Mouse (Mus musculus) Patski (cell line): Measurements from ENCODE around the gene Zfp275. TPM values are rescaled to one million over a fixed set of nuclear protein-coding genes. Genes with fewer than 3 reads are reported as not detected.
"Not testable (repeated sequence)": the region's sequence is repeated elsewhere in the genome, so short reads cannot be mapped to it uniquely, and the experiment has no call there.

ENCODE experiments used
- ATAC-seq: fragments of 100-300 bp; one replicate; pipeline ENCODE4 v1.8.0; 2021
- CTCF ChIA-PET: fragments of 350-600 bp; sonication (Branson Sonifier 250); formaldehyde crosslinking; loops from one replicate; lab custom pipeline; 2022; ENCODE audit warnings: inconsistent platforms; lab: Charles Lee
- POLR2A ChIA-PET: fragments of 350-600 bp; sonication (Branson Sonifier 250); formaldehyde crosslinking; loops from one replicate; lab custom pipeline; 2022; ENCODE audit warnings: antibody characterized with exemption, inconsistent platforms; lab: Charles Lee
- DNase-seq: peaks from one replicate; pipeline ENCODE4 v3.0.0-alpha.2; 2011; ENCODE audit warnings: low read depth, low spot score
- H3K27me3 ChIP-seq: fragments of 371-371 bp; one replicate; pipeline ENCODE4 v1.5.1; 2021
- CTCF ChIP-seq: fragments of 100-300 bp; IDR thresholded peaks from one replicate; pipeline ENCODE4 v1.5.1; 2021
- in situ Hi-C: fragments of 300-500 bp; cut with MboI; formaldehyde crosslinking; loops from 3 replicates; pipeline ENCODE4 v1.11.1; 2018; ENCODE audit warnings: low pct_unique_long_range_greater_than_20kb, mixed read lengths
- polyA plus RNA-seq: library from polyadenylated mRNA; unstranded; gene quantifications from one replicate; pipeline ENCODE4 v1.2.3, GENCODE M21; 2021

Gene Zfp275
- polyA plus RNA-seq, 1 experiment from 2014 or later = 12.3 TPM

GRCm38 (mm10) chrX:73343802-73344201 lies 1.4 kb downstream of the Zfp275 start:
- no peak for TF ChIP-seq CTCF
- ATAC-seq (no peak), DNase-seq (no peak)
- peaks cover 44% of the 10 kb centered on the region for H3K27me3 ChIP-seq
- POLR2A ChIA-PET = no interaction called here
- in situ Hi-C loops = no loop called here
- CTCF ChIA-PET = no interaction called here

- H3K27me3 ChIP-seq = peaks cover 45% of the 10 kb centered on the region
- ATAC-seq (no peak), DNase-seq (no peak)
- ChIA-PET CTCF (no interaction called here), POLR2A (interaction anchor here (0.6 kb wide), 1 partner anchor 1378 kb away, joined by 4 read pairs; no protein-coding TSS in a partner anchor)
- in situ Hi-C loops = no loop called here
- no peak for TF ChIP-seq CTCF
Observed at GRCm38 (mm10) chrX:73344346-73344745, 1.9 kb downstream of the Zfp275 start.

DNA sequence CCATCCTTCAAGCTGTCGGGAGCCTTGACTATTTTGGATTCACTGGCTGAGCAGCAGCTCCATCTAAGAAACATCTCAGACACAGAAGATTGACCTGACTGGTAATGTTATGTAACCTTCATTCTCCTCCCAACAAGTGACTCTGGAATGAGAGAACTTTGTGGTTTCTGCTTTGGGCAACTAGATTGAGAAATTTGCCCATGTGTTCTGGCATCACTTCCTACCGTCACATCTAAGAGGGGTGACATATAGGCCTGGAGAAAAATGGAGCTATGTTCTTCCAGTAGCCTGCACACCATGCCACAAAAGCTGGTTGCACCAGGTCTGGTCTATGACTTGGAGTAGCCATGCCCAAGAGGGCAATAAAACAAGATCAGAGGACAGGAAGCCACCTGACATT lies 13.7 kb downstream of the Zfp275 start:
- H3K27me3 ChIP-seq = no peaks in the 10 kb centered on the region
- TF ChIP-seq CTCF = no peak
- DNase-seq = no peak
- in situ Hi-C loops = no loop called here
- ChIA-PET POLR2A (no interaction called here), CTCF (no interaction called here)
- ATAC-seq = no peak

- DNase-seq (no peak), ATAC-seq (no peak)
- ChIA-PET CTCF (no interaction called here), POLR2A (interaction anchor here (0.6 kb wide), 1 partner anchor 1055 kb away, joined by 4 read pairs; no protein-coding TSS in a partner anchor)
- no peak for TF ChIP-seq CTCF
- in situ Hi-C loops = no loop called here
- no peaks in the 10 kb centered on the region for H3K27me3 ChIP-seq
Observed at GRCm38 (mm10) chrX:73356719-73357118, 14.3 kb downstream of the Zfp275 start.

- CTCF ChIA-PET = no interaction called here
- POLR2A ChIA-PET = no interaction called here
- peaks cover 24% of the 10 kb centered on the region for H3K27me3 ChIP-seq
- ATAC-seq (no peak), DNase-seq (no peak)
- in situ Hi-C loops = no loop called here
- TF ChIP-seq CTCF = no peak
Observed at GRCm38 (mm10) chrX:73363291-73363690, 20.9 kb downstream of the Zfp275 start.

DNA sequence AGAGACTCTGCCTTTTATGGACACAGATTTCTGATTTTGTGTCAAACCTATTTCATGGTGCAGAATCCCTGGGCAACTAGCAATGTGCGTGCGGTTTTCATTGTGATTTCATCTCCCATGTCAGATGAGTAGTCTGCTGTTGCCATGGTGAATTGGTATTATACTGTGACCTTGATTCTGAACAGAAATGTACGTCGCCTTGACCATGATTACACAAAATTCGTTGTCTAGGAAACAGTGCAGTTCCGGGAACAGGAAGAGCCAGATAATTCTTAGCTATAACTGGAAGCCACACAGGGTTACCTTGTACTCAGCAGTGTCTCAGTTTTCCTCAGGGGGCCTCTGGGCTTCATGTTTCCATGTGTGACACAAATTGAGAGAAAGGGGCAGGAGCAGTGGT lies 42.0 kb downstream of the Zfp275 start:
- no peak for TF ChIP-seq CTCF
- ATAC-seq (no peak), DNase-seq (no peak)
- POLR2A ChIA-PET = no interaction called here
- H3K27me3 ChIP-seq = peaks cover 32% of the 10 kb centered on the region
- CTCF ChIA-PET = no interaction called here
- in situ Hi-C loops = no loop called here

- no peak for TF ChIP-seq CTCF
- H3K27me3 ChIP-seq = peaks cover 30% of the 10 kb centered on the region
- ChIA-PET CTCF (no interaction called here), POLR2A (no interaction called here)
- in situ Hi-C loops = no loop called here
- ATAC-seq (no peak), DNase-seq (no peak)
Observed at GRCm38 (mm10) chrX:73384924-73385323, 42.5 kb downstream of the Zfp275 start.

GRCm38 (mm10) chrX:73391481-73391880 lies 49.1 kb downstream of the Zfp275 start:
- ChIA-PET POLR2A (no interaction called here), CTCF (no interaction called here)
- peaks cover 19% of the 10 kb centered on the region for H3K27me3 ChIP-seq
- DNase-seq (no peak), ATAC-seq (no peak)
- TF ChIP-seq CTCF = no peak
- in situ Hi-C loops = no loop called here

- ATAC-seq = no peak
- no peak for TF ChIP-seq CTCF
- DNase-seq = no peak
- H3K27me3 ChIP-seq = peaks cover 29% of the 10 kb centered on the region
- ChIA-PET CTCF (no interaction called here), POLR2A (no interaction called here)
- in situ Hi-C loops = no loop called here
Observed at GRCm38 (mm10) chrX:73396446-73396845, 54.0 kb downstream of the Zfp275 start.

DNA sequence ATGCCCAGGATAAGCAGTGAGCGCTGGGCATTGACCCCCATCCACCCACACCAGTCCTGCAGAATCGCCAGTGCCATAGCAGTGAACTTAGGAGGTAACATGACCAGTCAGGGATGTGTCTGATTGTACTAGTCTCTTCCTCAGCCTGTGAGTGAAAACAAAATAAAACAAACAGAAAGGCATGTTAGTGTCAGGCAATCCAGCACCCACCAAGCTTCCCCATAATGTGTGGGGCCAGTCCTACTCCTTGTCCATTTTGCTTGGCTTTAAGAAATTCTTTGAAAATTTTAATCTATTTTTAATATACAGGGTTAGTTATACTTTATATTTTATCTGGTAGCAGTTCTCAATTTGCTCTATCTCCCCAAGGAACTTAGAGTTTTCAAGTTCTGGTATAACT lies 56.2 kb downstream of the Zfp275 start, which contains the start of gene Gm18336:
Gene Gm18336 (minus strand): TSS at position 101 of the 400 bp plus-strand sequence.
- H3K27me3 ChIP-seq = peaks cover 26% of the 10 kb centered on the region
- DNase-seq, CTCF ChIA-PET, in situ Hi-C loops, ATAC-seq, POLR2A ChIA-PET: not testable (repeated sequence)

DNA sequence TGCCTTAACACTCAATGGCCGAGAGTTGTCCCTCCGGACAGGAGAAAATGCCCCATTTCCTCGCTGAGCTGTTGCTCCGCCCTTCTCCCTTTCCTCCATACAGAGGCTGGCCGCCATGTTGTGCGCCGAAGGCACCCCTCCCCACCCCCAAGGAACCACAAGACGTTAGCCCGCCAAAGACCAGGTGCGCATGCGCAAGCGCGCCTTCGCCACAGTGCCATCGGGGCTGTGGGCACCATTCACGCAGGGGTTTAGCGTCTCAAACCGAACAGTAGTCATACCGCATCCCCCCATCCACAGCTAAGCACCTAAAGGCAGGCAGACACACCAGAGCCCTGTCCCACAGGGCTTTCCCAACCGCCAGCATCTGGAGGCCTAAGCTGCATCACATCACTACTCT lies 58.5 kb downstream of the Zfp275 start:
- no peak for TF ChIP-seq CTCF
- H3K27me3 ChIP-seq = peaks cover 47% of the 10 kb centered on the region
- in situ Hi-C loops = no loop called here
- CTCF ChIA-PET = no interaction called here
- POLR2A ChIA-PET = no interaction called here
- ATAC-seq (no peak), DNase-seq (no peak)

GRCm38 (mm10) chrX:73401616-73402015 lies 59.2 kb downstream of the Zfp275 start:
- DNase-seq = no peak
- in situ Hi-C loops = no loop called here
- TF ChIP-seq CTCF = no peak
- no peak for ATAC-seq
- H3K27me3 ChIP-seq = peaks cover 47% of the 10 kb centered on the region
- POLR2A ChIA-PET = no interaction called here
- CTCF ChIA-PET = no interaction called here

Other genes starting within 250 kb of the Zfp275 start
- not detected for gene Xlr3a, start 245.5 kb upstream of the Zfp275 start, polyA plus RNA-seq
- gene Gm14685, start 225.6 kb upstream of the Zfp275 start, polyA plus RNA-seq = not detected
- gene Xlr5b, start 193.8 kb upstream of the Zfp275 start, polyA plus RNA-seq = not detected
- gene DXBay18, start 193.2 kb upstream of the Zfp275 start, polyA plus RNA-seq = not detected
- gene Spin2d, start 165.6 kb upstream of the Zfp275 start, polyA plus RNA-seq = not detected
- gene Xlr3b, start 150.4 kb upstream of the Zfp275 start, polyA plus RNA-seq = not detected
- gene Xlr4b, start 128.3 kb upstream of the Zfp275 start, polyA plus RNA-seq = not detected
- gene F8a, start 114.3 kb upstream of the Zfp275 start, polyA plus RNA-seq = 4.5 TPM
- gene Xlr4c, start 99.5 kb upstream of the Zfp275 start, polyA plus RNA-seq = not detected
- gene Xlr3c, start 77.2 kb upstream of the Zfp275 start, polyA plus RNA-seq = not detected
- gene Xlr5a, start 49.6 kb upstream of the Zfp275 start, polyA plus RNA-seq = not detected
- not detected for gene Xlr5c, start 49.6 kb upstream of the Zfp275 start, polyA plus RNA-seq
- gene Gm45015, start 5.8 kb upstream of the Zfp275 start, polyA plus RNA-seq = not detected
- gene Gm18336, start 56.1 kb downstream of the Zfp275 start, polyA plus RNA-seq = not detected
- 0.01 TPM for gene Zfp92, start 68.5 kb downstream of the Zfp275 start, polyA plus RNA-seq
- gene Trex2, start 92.7 kb downstream of the Zfp275 start, polyA plus RNA-seq = not detected
- gene Haus7, start 116.4 kb downstream of the Zfp275 start, polyA plus RNA-seq = 23.4 TPM
- 2.2 TPM for gene Bgn, start 141.0 kb downstream of the Zfp275 start, polyA plus RNA-seq
- gene Atp2b3, start 160.5 kb downstream of the Zfp275 start, polyA plus RNA-seq = 0.03 TPM